Mouse (Mus musculus): Measurements from ENCODE around the gene Ugt1a2.

The Ugt1a2 gene

GRCm38 (mm10) chr1:88234248-88234610 is 33.8 kb downstream of the Ugt1a2 start:
- DNase-seq (ENCODE audit: low spot score), result no peak

GRCm38 (mm10) chr1:88234646-88235045 is 34.2 kb downstream of the Ugt1a2 start:
- no peak for DNase-seq (ENCODE audit: low spot score)

GRCm38 (mm10) chr1:88235046-88235893 is 34.9 kb downstream of the Ugt1a2 start:
- no peak for DNase-seq (ENCODE audit: low spot score)

GRCm38 (mm10) chr1:88235894-88236415 is 35.6 kb downstream of the Ugt1a2 start:
- no peak for DNase-seq (ENCODE audit: low spot score)

GRCm38 (mm10) chr1:88237311-88237710 is 36.9 kb downstream of the Ugt1a2 start:
- no peak for DNase-seq (ENCODE audit: low spot score)

GRCm38 (mm10) chr1:88238771-88239170 is 38.4 kb downstream of the Ugt1a2 start:
- DNase-seq (ENCODE audit: low spot score), result no peak

- DNase-seq (ENCODE audit: low spot score), result no peak
These were observed 39.7 kb downstream of the Ugt1a2 start for GRCm38 (mm10) chr1:88240072-88240471.

- DNase-seq (ENCODE audit: low spot score), result no peak
These were observed 40.2 kb downstream of the Ugt1a2 start for GRCm38 (mm10) chr1:88240579-88240978.

- DNase-seq (ENCODE audit: low spot score), result no peak
These were observed 43.5 kb downstream of the Ugt1a2 start for GRCm38 (mm10) chr1:88243861-88244260.

GRCm38 (mm10) chr1:88245881-88246280 is 45.5 kb downstream of the Ugt1a2 start:
- DNase-seq (ENCODE audit: low spot score), result no peak

GRCm38 (mm10) chr1:88246386-88246785 is 46.0 kb downstream of the Ugt1a2 start:
- DNase-seq (ENCODE audit: low spot score), result no peak

GRCm38 (mm10) chr1:88247660-88248059 is 47.3 kb downstream of the Ugt1a2 start:
- no peak for DNase-seq (ENCODE audit: low spot score)

- no peak for DNase-seq (ENCODE audit: low spot score)
These were observed 48.3 kb downstream of the Ugt1a2 start for GRCm38 (mm10) chr1:88248658-88249057.

GRCm38 (mm10) chr1:88249596-88249995 is 49.2 kb downstream of the Ugt1a2 start:
- DNase-seq (ENCODE audit: low spot score), result no peak

- no peak for DNase-seq (ENCODE audit: low spot score)
These were observed 49.6 kb downstream of the Ugt1a2 start for GRCm38 (mm10) chr1:88250023-88250422.

GRCm38 (mm10) chr1:88253106-88253505 is 52.7 kb downstream of the Ugt1a2 start:
- DNase-seq (ENCODE audit: low spot score), result no peak

- no peak for DNase-seq (ENCODE audit: low spot score)
These were observed 53.1 kb downstream of the Ugt1a2 start for GRCm38 (mm10) chr1:88253540-88253939.

GRCm38 (mm10) chr1:88254793-88255465 is 54.5 kb downstream of the Ugt1a2 start:
- no peak for DNase-seq (ENCODE audit: low spot score)

- no peak for DNase-seq (ENCODE audit: low spot score)
These were observed 55.1 kb downstream of the Ugt1a2 start for GRCm38 (mm10) chr1:88255466-88255857.

GRCm38 (mm10) chr1:88255989-88256754 is 55.8 kb downstream of the Ugt1a2 start:
- DNase-seq (ENCODE audit: low spot score), result no peak

GRCm38 (mm10) chr1:88256886-88257663 is 56.7 kb downstream of the Ugt1a2 start:
- DNase-seq (ENCODE audit: low spot score), result no peak

- no peak for DNase-seq (ENCODE audit: low spot score)
These were observed 57.3 kb downstream of the Ugt1a2 start for GRCm38 (mm10) chr1:88257681-88258080.
